Mouse (Mus musculus) cerebellum, adult 2 months (tissue): ENCODE measurements around the gene Gck.

Source experiments
- CTCF ChIP-seq: fragments of 200-500 bp; IDR thresholded peaks from 2 replicates; pipeline ENCODE4 v1.5.1; 2011; ENCODE audit warnings: low read depth, mild to moderate bottlenecking, control low read depth, low read length, moderate library complexity, borderline replicate concordance; ENCODE audit not compliant: insufficient read depth
- POLR2A ChIP-seq: fragments of 200-500 bp; IDR thresholded peaks from 2 replicates; pipeline ENCODE4 v1.6.1; 2011; ENCODE audit warnings: low read length, control low read depth, borderline replicate concordance; ENCODE audit not compliant: insufficient read depth

GRCm38 (mm10) chr11:5974053-5974452 is 24.2 kb upstream of the Gck start:
- TF ChIP-seq CTCF (no peak), POLR2A (no peak)
